Mouse (Mus musculus): Measurements from ENCODE around the gene Kcnk10. TPM values are rescaled to one million over a fixed set of nuclear protein-coding genes. Genes with fewer than 3 reads are reported as not detected.

Kcnk10 gene
- polyA plus RNA-seq, 1 experiment from 2014 or later = 1.5 TPM

- WGBS = 86% methylated on average over 4 of the region's 4 CpGs
- H3K4me2 ChIP-seq = no peak overlapping the region
- H3K4me3 ChIP-seq (replicated peaks) = no peak overlapping the region
- H3K27me3 ChIP-seq (replicated peaks) = no peaks in the 10 kb centered on the region
- no peak for ATAC-seq (ENCODE audit: insufficient read depth, low FRiP score, low read depth)
- no peak overlapping the region for H3K27ac ChIP-seq
- H3K9me3 ChIP-seq = no peaks in the 10 kb centered on the region
- H3K4me1 ChIP-seq = no peaks in the 10 kb centered on the region
- H3K9ac ChIP-seq = no peak overlapping the region
- H3K36me3 ChIP-seq = no peaks in the 10 kb centered on the region
Observed at GRCm38 (mm10) chr12:98563261-98563660, 14.8 kb downstream of the Kcnk10 start.

- no peaks in the 10 kb centered on the region for H3K36me3 ChIP-seq
- H3K4me3 ChIP-seq (replicated peaks) = no peak overlapping the region
- H3K9me3 ChIP-seq = no peaks in the 10 kb centered on the region
- WGBS = 89% methylated on average over 13 of the region's 13 CpGs
- no peak overlapping the region for H3K27ac ChIP-seq
- no peak for ATAC-seq (ENCODE audit: insufficient read depth, low FRiP score, low read depth)
- no peak overlapping the region for H3K4me2 ChIP-seq
- H3K4me1 ChIP-seq = no peaks in the 10 kb centered on the region
- H3K27me3 ChIP-seq (replicated peaks) = no peaks in the 10 kb centered on the region
- no peak overlapping the region for H3K9ac ChIP-seq
Observed at GRCm38 (mm10) chr12:98562341-98562977, 15.7 kb downstream of the Kcnk10 start.

DNA sequence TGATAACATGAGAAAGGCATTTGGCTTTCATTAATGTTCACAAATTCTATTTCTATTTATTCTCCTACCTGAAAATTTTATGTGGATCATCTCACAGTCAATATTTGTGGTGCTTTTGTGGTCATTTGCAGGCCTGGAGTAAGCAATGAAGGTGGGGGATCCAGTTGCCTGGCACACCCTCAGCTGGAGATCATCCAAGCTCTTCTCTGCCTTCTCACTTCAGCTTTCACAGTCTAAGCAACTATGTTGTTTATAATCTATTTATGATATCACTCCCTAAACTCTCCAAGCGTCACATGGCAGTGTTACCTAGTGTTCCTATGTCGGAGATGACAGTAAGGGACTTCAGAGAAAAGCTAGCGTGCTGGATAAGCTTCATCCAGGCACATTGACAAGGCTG is 18.1 kb downstream of the Kcnk10 start:
- ATAC-seq (ENCODE audit: insufficient read depth, low FRiP score, low read depth) = no peak
- no peaks in the 10 kb centered on the region for H3K4me1 ChIP-seq
- no peaks in the 10 kb centered on the region for H3K27me3 ChIP-seq (replicated peaks)
- no peak overlapping the region for H3K9ac ChIP-seq
- H3K4me3 ChIP-seq (replicated peaks) = no peak overlapping the region
- no peaks in the 10 kb centered on the region for H3K36me3 ChIP-seq
- 73% methylated on average over 3 of the region's 3 CpGs for WGBS
- H3K4me2 ChIP-seq = no peak overlapping the region
- no peaks in the 10 kb centered on the region for H3K9me3 ChIP-seq
- H3K27ac ChIP-seq = no peak overlapping the region

DNA sequence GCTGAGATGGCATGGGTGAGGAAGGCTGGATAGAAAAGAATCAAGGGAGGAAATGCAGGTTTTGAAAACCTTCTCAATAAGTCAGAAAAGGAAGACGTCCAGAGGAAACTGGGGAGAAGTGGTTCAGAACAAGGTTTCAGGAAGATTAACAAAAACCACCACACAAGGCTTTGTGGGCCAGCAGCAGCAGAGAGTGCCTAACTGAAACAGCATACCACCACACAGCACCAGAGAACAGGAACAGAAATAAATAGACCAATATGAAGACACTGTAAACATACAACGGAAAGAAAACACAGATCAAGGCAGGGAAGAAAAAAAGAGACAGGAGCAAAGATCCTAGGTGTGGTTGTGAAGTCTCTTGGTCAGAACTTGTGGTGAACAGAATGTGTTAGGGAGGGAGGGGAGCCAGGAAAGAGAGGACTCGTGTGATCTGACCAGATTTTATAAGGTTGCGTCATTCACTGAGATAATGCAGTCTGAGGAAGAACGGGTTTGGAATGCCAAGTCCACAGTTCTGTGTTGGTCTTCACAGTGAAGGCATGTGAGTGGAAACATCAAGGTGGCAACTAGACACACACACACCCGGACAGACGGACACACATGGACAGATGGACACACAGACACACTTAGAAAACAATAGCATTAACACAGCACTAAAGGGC is 21.0 kb downstream of the Kcnk10 start:
- H3K4me1 ChIP-seq = no peaks in the 10 kb centered on the region
- no peak for ATAC-seq (ENCODE audit: insufficient read depth, low FRiP score, low read depth)
- no peak overlapping the region for H3K4me2 ChIP-seq
- no peaks in the 10 kb centered on the region for H3K9me3 ChIP-seq
- no peak overlapping the region for H3K9ac ChIP-seq
- H3K36me3 ChIP-seq = no peaks in the 10 kb centered on the region
- H3K4me3 ChIP-seq (replicated peaks) = no peak overlapping the region
- H3K27me3 ChIP-seq (replicated peaks) = no peaks in the 10 kb centered on the region
- WGBS = 69% methylated on average over 7 of the region's 7 CpGs
- no peak overlapping the region for H3K27ac ChIP-seq

- Histone ChIP-seq H3K36me3 (no peaks in the 10 kb centered on the region), H3K4me1 (no peaks in the 10 kb centered on the region), H3K4me3 (replicated peaks) (no peak overlapping the region), H3K9me3 (no peaks in the 10 kb centered on the region), H3K27ac (no peak overlapping the region), H3K4me2 (no peak overlapping the region), H3K9ac (no peak overlapping the region), H3K27me3 (replicated peaks) (no peaks in the 10 kb centered on the region)
- WGBS = 92% methylated on average over 6 of the region's 6 CpGs
- no peak for ATAC-seq (ENCODE audit: insufficient read depth, low FRiP score, low read depth)
Observed at GRCm38 (mm10) chr12:98549981-98550380, 28.1 kb downstream of the Kcnk10 start.

- Histone ChIP-seq H3K27ac (no peak overlapping the region), H3K9ac (no peak overlapping the region), H3K4me2 (no peak overlapping the region), H3K9me3 (no peaks in the 10 kb centered on the region), H3K27me3 (replicated peaks) (no peaks in the 10 kb centered on the region), H3K36me3 (no peaks in the 10 kb centered on the region), H3K4me3 (replicated peaks) (no peak overlapping the region), H3K4me1 (no peaks in the 10 kb centered on the region)
- ATAC-seq (ENCODE audit: insufficient read depth, low FRiP score, low read depth) = no peak
- 74% methylated on average over 9 of the region's 9 CpGs for WGBS
Observed at GRCm38 (mm10) chr12:98548141-98548540, 30.0 kb downstream of the Kcnk10 start.

DNA sequence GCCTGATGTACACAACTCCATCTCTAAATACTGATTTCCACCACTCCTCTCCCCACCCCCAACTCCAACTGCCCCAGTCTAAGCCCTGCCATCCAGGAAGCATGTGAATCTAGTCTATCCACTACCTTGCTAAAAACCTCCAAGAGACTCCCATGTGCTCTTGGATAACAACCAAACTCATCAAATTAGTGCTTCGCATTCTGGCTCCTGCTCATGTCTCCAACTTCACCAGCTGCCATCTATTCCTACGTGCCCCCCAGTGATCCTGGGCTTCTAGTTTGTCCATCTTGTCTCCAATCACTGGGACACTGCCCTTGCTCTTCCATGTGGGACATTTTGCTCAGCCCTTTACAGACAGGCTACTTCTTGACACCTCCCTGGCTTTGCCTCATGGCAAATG is 32.2 kb downstream of the Kcnk10 start:
- H3K9me3 ChIP-seq = no peaks in the 10 kb centered on the region
- H3K27ac ChIP-seq = no peak overlapping the region
- H3K9ac ChIP-seq = no peak overlapping the region
- H3K4me2 ChIP-seq = no peak overlapping the region
- H3K4me3 ChIP-seq (replicated peaks) = no peak overlapping the region
- H3K4me1 ChIP-seq = no peaks in the 10 kb centered on the region
- 86% methylated on average over 2 of the region's 2 CpGs for WGBS
- no peaks in the 10 kb centered on the region for H3K36me3 ChIP-seq
- H3K27me3 ChIP-seq (replicated peaks) = no peaks in the 10 kb centered on the region
- no peak for ATAC-seq (ENCODE audit: insufficient read depth, low FRiP score, low read depth)

- no peak overlapping the region for H3K27ac ChIP-seq
- no peak for ATAC-seq (ENCODE audit: insufficient read depth, low FRiP score, low read depth)
- no peaks in the 10 kb centered on the region for H3K9me3 ChIP-seq
- no peaks in the 10 kb centered on the region for H3K4me1 ChIP-seq
- no peak overlapping the region for H3K4me2 ChIP-seq
- no peak overlapping the region for H3K4me3 ChIP-seq (replicated peaks)
- H3K27me3 ChIP-seq (replicated peaks) = no peaks in the 10 kb centered on the region
- H3K36me3 ChIP-seq = no peaks in the 10 kb centered on the region
- 76% methylated on average over 4 of the region's 4 CpGs for WGBS
- no peak overlapping the region for H3K9ac ChIP-seq
Observed at GRCm38 (mm10) chr12:98545251-98545560, 32.9 kb downstream of the Kcnk10 start.

GRCm38 (mm10) chr12:98544545-98545250 is 33.4 kb downstream of the Kcnk10 start:
- WGBS = 85% methylated on average over 9 of the region's 9 CpGs
- Histone ChIP-seq H3K27me3 (replicated peaks) (no peaks in the 10 kb centered on the region), H3K9me3 (no peaks in the 10 kb centered on the region), H3K9ac (no peak overlapping the region), H3K4me1 (no peaks in the 10 kb centered on the region), H3K4me2 (no peak overlapping the region), H3K4me3 (replicated peaks) (no peak overlapping the region), H3K36me3 (no peaks in the 10 kb centered on the region), H3K27ac (no peak overlapping the region)
- no peak for ATAC-seq (ENCODE audit: insufficient read depth, low FRiP score, low read depth)

- no peak overlapping the region for H3K4me2 ChIP-seq
- WGBS = 83% methylated on average over 5 of the region's 5 CpGs
- ATAC-seq (ENCODE audit: insufficient read depth, low FRiP score, low read depth) = no peak
- H3K4me1 ChIP-seq = no peaks in the 10 kb centered on the region
- H3K27me3 ChIP-seq (replicated peaks) = no peaks in the 10 kb centered on the region
- no peaks in the 10 kb centered on the region for H3K9me3 ChIP-seq
- no peak overlapping the region for H3K27ac ChIP-seq
- H3K36me3 ChIP-seq = no peaks in the 10 kb centered on the region
- no peak overlapping the region for H3K4me3 ChIP-seq (replicated peaks)
- H3K9ac ChIP-seq = no peak overlapping the region
Observed at GRCm38 (mm10) chr12:98536760-98537159, 41.4 kb downstream of the Kcnk10 start.

DNA sequence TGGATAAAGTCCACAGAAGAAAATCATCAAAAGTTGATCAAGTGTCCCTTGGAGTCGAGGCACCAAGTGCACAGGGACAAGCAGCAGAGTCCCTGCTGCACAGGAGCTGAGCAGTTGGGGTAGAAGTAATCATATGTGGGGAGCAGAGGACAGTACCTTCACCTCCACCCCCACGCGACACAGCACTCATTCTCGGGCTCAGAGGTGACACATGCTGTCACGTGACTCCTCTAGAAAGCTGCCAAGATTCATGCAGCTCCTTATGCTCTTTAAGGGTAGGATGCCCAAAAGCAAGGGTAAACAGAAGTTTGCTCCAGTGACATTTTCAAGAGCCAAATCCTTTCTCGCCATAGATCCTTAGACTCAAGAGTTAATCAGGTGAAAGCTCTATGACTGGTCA is 42.1 kb downstream of the Kcnk10 start:
- WGBS = 78% methylated on average over 6 of the region's 6 CpGs
- H3K27me3 ChIP-seq (replicated peaks) = no peaks in the 10 kb centered on the region
- H3K4me3 ChIP-seq (replicated peaks) = no peak overlapping the region
- no peaks in the 10 kb centered on the region for H3K4me1 ChIP-seq
- H3K36me3 ChIP-seq = no peaks in the 10 kb centered on the region
- no peak overlapping the region for H3K4me2 ChIP-seq
- H3K9ac ChIP-seq = no peak overlapping the region
- ATAC-seq (ENCODE audit: insufficient read depth, low FRiP score, low read depth) = no peak
- no peaks in the 10 kb centered on the region for H3K9me3 ChIP-seq
- H3K27ac ChIP-seq = no peak overlapping the region

GRCm38 (mm10) chr12:98535494-98535901 is 42.6 kb downstream of the Kcnk10 start:
- no peaks in the 10 kb centered on the region for H3K36me3 ChIP-seq
- H3K9me3 ChIP-seq = no peaks in the 10 kb centered on the region
- H3K9ac ChIP-seq = no peak overlapping the region
- H3K4me2 ChIP-seq = no peak overlapping the region
- no peak overlapping the region for H3K4me3 ChIP-seq (replicated peaks)
- 90% methylated on average over 9 of the region's 9 CpGs for WGBS
- ATAC-seq (ENCODE audit: insufficient read depth, low FRiP score, low read depth) = no peak
- no peaks in the 10 kb centered on the region for H3K27me3 ChIP-seq (replicated peaks)
- H3K27ac ChIP-seq = no peak overlapping the region
- no peaks in the 10 kb centered on the region for H3K4me1 ChIP-seq
